In genomic region chr1:105332087-105332731, GRCm38 (mm10) we compare ENCODE assay signal across 24 mouse cellular contexts. TPM values are rescaled to one million over a fixed set of nuclear protein-coding genes. Genes with fewer than 3 reads are reported as not detected.
DNase-seq lines count a peak whose midpoint lies in the region; ATAC-seq and TF ChIP-seq lines count a peak whose summit lies in the region.
"Had no signal": no experiment of that assay in that cellular context is flagged by ENCODE, and none has a peak within 500 bp of the region (broad histone marks: within the 10 kb centered on the region; RNA-seq: fewer than 3 reads in every experiment).

No protein-coding gene starts in this region.

- DNase-seq in hindbrain, postnatal 0 days (ENCODE audit: low spot score), result no peak
- DNase-seq in hindbrain, embryonic 11.5 days (ENCODE audit: low spot score), result no peak
- DNase-seq in kidney, adult 18-20 months, result peak; percentile 49
- DNase-seq in kidney, postnatal 0 days (ENCODE audit: low spot score), result no peak
- DNase-seq in thymus, postnatal 10 days (ENCODE audit: low spot score in 2 of 2), result no peak
- no peak for DNase-seq in gastrocnemius, postnatal 25 days
- no peak for DNase-seq in cerebellum, adult 8-10 months
- DNase-seq: adrenal gland, postnatal 10 days; cerebellum, postnatal 36 days; forebrain, postnatal 0 days; gastrocnemius, adult 2 months; heart, adult 11 months; heart, postnatal 14 days; lung, adult 2 months; retina, postnatal 1 day; right cerebral cortex, postnatal 4 days had no signal

- H3K4me1 ChIP-seq in hindbrain, postnatal 0 days (ENCODE audit: insufficient read depth, low read length), result no peaks in the 10 kb centered on the region
- no peaks in the 10 kb centered on the region for H3K4me1 ChIP-seq in hindbrain, embryonic 11.5 days (replicated peaks; ENCODE audit: control insufficient read depth, insufficient read depth, low read length)
- H3K4me1 ChIP-seq in kidney, postnatal 0 days (replicated peaks; ENCODE audit: insufficient read depth, low read length), result no peaks in the 10 kb centered on the region
- peaks cover 14% of the 10 kb centered on the region; the same call in 1 of the 2 replicates for H3K4me1 ChIP-seq in midbrain, embryonic 12.5 days
- H3K4me1 ChIP-seq: embryonic facial prominence, embryonic 15.5 days; heart, embryonic 12.5 days; limb, embryonic 15.5 days had no signal

- no peak for TF ChIP-seq CTCF in hindbrain, postnatal 0 days (IDR thresholded peaks at IDR 0.05; ENCODE audit: low read depth)
- no peak for TF ChIP-seq CTCF in kidney, postnatal 0 days (IDR thresholded peaks at IDR 0.05; ENCODE audit: low read depth)

- no peaks in the 10 kb centered on the region for H3K9me3 ChIP-seq in hindbrain, postnatal 0 days (ENCODE audit: low read length)
- H3K9me3 ChIP-seq in hindbrain, embryonic 11.5 days (ENCODE audit: control insufficient read depth, low read length), result no peaks in the 10 kb centered on the region
- H3K9me3 ChIP-seq in kidney, postnatal 0 days (replicated peaks; ENCODE audit: low read length), result no peaks in the 10 kb centered on the region
- H3K9me3 ChIP-seq in midbrain, embryonic 12.5 days, result no peaks in the 10 kb centered on the region
- H3K9me3 ChIP-seq: embryonic facial prominence, embryonic 15.5 days; heart, embryonic 12.5 days; limb, embryonic 15.5 days had no signal

- H3K4me3 ChIP-seq in hindbrain, postnatal 0 days (ENCODE audit: low read length), result no peak overlapping the region
- H3K4me3 ChIP-seq in hindbrain, embryonic 11.5 days (ENCODE audit: low read depth, low read length), result no peak overlapping the region
- H3K4me3 ChIP-seq in kidney, postnatal 0 days (replicated peaks; ENCODE audit: low read depth, low read length), result no peak overlapping the region
- H3K4me3 ChIP-seq in midbrain, embryonic 12.5 days, result no peak overlapping the region
- H3K4me3 ChIP-seq: embryonic facial prominence, embryonic 15.5 days; gastrocnemius, adult 2 months; heart, embryonic 12.5 days; limb, embryonic 15.5 days had no signal

- H3K27ac ChIP-seq in hindbrain, postnatal 0 days, result no peak overlapping the region
- H3K27ac ChIP-seq in hindbrain, embryonic 11.5 days (ENCODE audit: low read depth, low read length), result no peak overlapping the region
- H3K27ac ChIP-seq in kidney, postnatal 0 days, result no peak overlapping the region
- peak overlapping the region; percentile 61 for H3K27ac ChIP-seq in midbrain, embryonic 12.5 days (replicated peaks)
- H3K27ac ChIP-seq: embryonic facial prominence, embryonic 15.5 days; gastrocnemius, adult 2 months; limb, embryonic 15.5 days; stomach, postnatal 0 days had no signal

- H3K36me3 ChIP-seq in hindbrain, postnatal 0 days (ENCODE audit: insufficient read depth, low read length), result no peaks in the 10 kb centered on the region
- H3K36me3 ChIP-seq in hindbrain, embryonic 11.5 days (ENCODE audit: control insufficient read depth, insufficient read depth, low read length), result no peaks in the 10 kb centered on the region
- no peaks in the 10 kb centered on the region for H3K36me3 ChIP-seq in kidney, postnatal 0 days (ENCODE audit: insufficient read depth, low read length)
- H3K36me3 ChIP-seq in midbrain, embryonic 12.5 days, result 0 out of 2 replicates have a peak, but pooled peaks cover 3% of the 10 kb centered on the region
- H3K36me3 ChIP-seq: embryonic facial prominence, embryonic 15.5 days; G1E; heart, embryonic 12.5 days; limb, embryonic 15.5 days had no signal

- no peak overlapping the region for H3K4me2 ChIP-seq in hindbrain, postnatal 0 days (ENCODE audit: low read depth, low read length)
- no peak overlapping the region for H3K4me2 ChIP-seq in hindbrain, embryonic 11.5 days (replicated peaks; ENCODE audit: low read depth, low read length)
- no peak overlapping the region for H3K4me2 ChIP-seq in kidney, postnatal 0 days (ENCODE audit: low read length)
- H3K4me2 ChIP-seq in midbrain, embryonic 12.5 days (replicated peaks), result no peak overlapping the region
- H3K4me2 ChIP-seq: embryonic facial prominence, embryonic 15.5 days; heart, embryonic 12.5 days; limb, embryonic 15.5 days had no signal

- H3K9ac ChIP-seq in hindbrain, postnatal 0 days (replicated peaks; ENCODE audit: low read length), result no peak overlapping the region
- H3K9ac ChIP-seq in hindbrain, embryonic 11.5 days (ENCODE audit: low read depth, low read length), result no peak overlapping the region
- H3K9ac ChIP-seq in kidney, postnatal 0 days (ENCODE audit: low read depth, low read length), result no peak overlapping the region
- H3K9ac ChIP-seq in midbrain, embryonic 12.5 days (replicated peaks), result no peak overlapping the region; the same call in 1 of the 2 replicates
- H3K9ac ChIP-seq: embryonic facial prominence, embryonic 15.5 days; forebrain, postnatal 0 days; heart, embryonic 12.5 days; limb, embryonic 15.5 days had no signal

- H3K27me3 ChIP-seq in hindbrain, postnatal 0 days (ENCODE audit: insufficient read depth, low read length), result no peaks in the 10 kb centered on the region
- no peaks in the 10 kb centered on the region for H3K27me3 ChIP-seq in hindbrain, embryonic 11.5 days (ENCODE audit: control insufficient read depth, insufficient read depth, low read length)
- no peaks in the 10 kb centered on the region for H3K27me3 ChIP-seq in kidney, postnatal 0 days (ENCODE audit: insufficient read depth, low read length)
- H3K27me3 ChIP-seq in midbrain, embryonic 12.5 days, result peaks cover 9% of the 10 kb centered on the region
- H3K27me3 ChIP-seq: embryonic facial prominence, embryonic 15.5 days; heart, embryonic 12.5 days; limb, embryonic 15.5 days had no signal

- ATAC-seq in hindbrain, postnatal 0 days, result 0 out of 2 replicates have a peak, but pooled peaks have one; percentile 40
- ATAC-seq in hindbrain, embryonic 11.5 days (ENCODE audit: low FRiP score), result no peak
- 0 out of 2 replicates have a peak, but pooled peaks have one; percentile 43 for ATAC-seq in kidney, postnatal 0 days (replicated peaks; ENCODE audit: low FRiP score, low read depth)
- ATAC-seq in midbrain, embryonic 12.5 days (ENCODE audit: low FRiP score, low read depth), result peak; percentile 64
- ATAC-seq: activated CD4-positive, CD25-positive, alpha-beta regulatory T cell, adult 4 months; forebrain, postnatal 0 days; hindbrain, embryonic 16.5 days had no signal

- 88% methylated on average over 8 of the region's 8 CpGs for WGBS in hindbrain, postnatal 0 days
- WGBS in hindbrain, embryonic 11.5 days, result 91% methylated on average over 8 of the region's 8 CpGs
- WGBS in kidney, postnatal 0 days, result 82% methylated on average over 8 of the region's 8 CpGs
- 67% methylated on average over 8 of the region's 8 CpGs for WGBS in midbrain, embryonic 12.5 days

RNA-seq across cellular contexts. Expression of gene Rnf152, which starts 24.3 kb away (rescaled TPM):
- 26.8 and 29.8 TPM in 2 replicates for total RNA-seq in hindbrain, postnatal 0 days (2014; rRNA removed)
- polyA plus RNA-seq in hindbrain, postnatal 0 days (2015; fragmentation: Nextera tagmentation; extraction: Ambion mirVana), result 15.1 and 16.6 TPM in 2 replicates
- 2.3 and 2.5 TPM in 2 replicates for polyA plus RNA-seq in hindbrain, embryonic 11.5 days (2014; fragmentation: Nextera tagmentation; extraction: Ambion mirVana)
- 2.0 and 2.3 TPM in 2 replicates for polyA plus RNA-seq in kidney, postnatal 0 days (2015; fragmentation: Nextera tagmentation; extraction: Ambion mirVana)
- 4.6 and 4.7 TPM in 2 replicates for polyA plus RNA-seq in midbrain, embryonic 12.5 days (2016; fragmentation: Nextera tagmentation; extraction: Ambion mirVana)
- under 1 TPM; 0.59 to 0.84 TPM for total RNA-seq in gastrocnemius, postnatal 25 days (2021)
- polyA plus RNA-seq: G1E had no signal
